Mouse (Mus musculus): ENCODE data around the gene 4921504E06Rik. TPM values are rescaled to one million over a fixed set of nuclear protein-coding genes. Genes with fewer than 3 reads are reported as not detected.

4921504E06Rik gene
- not detected for total RNA-seq (2021)
- long read RNA-seq, experiment 1, result 0 reads
- long read RNA-seq, experiment 2, result 0 reads

GRCm38 (mm10) chr2:19553821-19554592, at the start of gene 4921504E06Rik:
Gene 4921504E06Rik, minus strand, starts transcription at chr2:19553914.
- peak; percentile 77 to 85 for DNase-seq (ENCODE audit: low spot score in 2 of 2)

- no peak for DNase-seq (ENCODE audit: low spot score in 2 of 2)
Measured at GRCm38 (mm10) chr2:19601386-19601925, 47.7 kb upstream of the 4921504E06Rik start.

DNA sequence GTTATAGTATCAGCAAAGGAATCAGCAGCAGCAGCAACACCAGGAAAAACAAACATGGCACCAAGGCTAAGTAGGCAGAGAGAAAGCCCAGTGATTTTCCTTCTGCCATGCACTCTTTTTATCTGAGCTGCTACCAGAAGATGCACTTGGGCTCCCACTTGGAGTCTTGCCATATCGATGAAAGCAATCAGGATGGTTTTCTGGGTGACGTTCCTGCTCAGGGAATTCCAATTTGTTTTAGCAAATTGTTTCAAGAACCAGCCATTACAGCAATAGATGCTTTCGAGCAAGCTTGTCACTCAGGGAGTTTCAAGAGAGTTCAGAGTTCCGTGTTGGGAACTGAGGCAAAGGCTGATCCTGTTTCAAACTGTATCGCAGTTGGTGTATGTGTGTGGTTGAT, 47.1 kb upstream of the 4921504E06Rik start:
- DNase-seq (ENCODE audit: low spot score in 2 of 2), result no peak

DNA sequence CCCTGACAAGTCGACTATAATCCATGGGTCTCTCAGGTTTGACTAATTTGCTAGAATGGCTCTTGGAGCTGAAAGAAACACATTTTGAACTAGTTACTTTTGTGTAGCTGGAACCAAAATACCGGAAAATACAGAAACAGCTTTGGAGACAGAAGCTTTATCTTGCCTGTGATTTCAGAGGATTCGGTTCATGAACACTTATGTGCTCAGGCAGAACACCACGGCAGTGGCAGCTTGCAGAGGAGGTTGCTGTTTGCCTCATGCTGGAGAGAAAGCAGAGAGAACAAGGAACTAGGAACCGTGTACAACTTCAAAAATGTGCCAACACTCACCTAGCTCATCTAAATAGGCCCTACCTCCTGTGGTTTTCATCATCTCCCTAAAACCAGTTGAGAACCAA, 46.1 kb upstream of the 4921504E06Rik start:
- peak in 1 of 2 experiments; percentile 16 for DNase-seq (ENCODE audit: low spot score in 2 of 2)

- DNase-seq (ENCODE audit: low spot score in 2 of 2), result no peak
Measured at GRCm38 (mm10) chr2:19596988-19597387, 43.3 kb upstream of the 4921504E06Rik start.

GRCm38 (mm10) chr2:19596426-19596825, 42.7 kb upstream of the 4921504E06Rik start:
- no peak for DNase-seq (ENCODE audit: low spot score in 2 of 2)

GRCm38 (mm10) chr2:19594856-19595255, 41.1 kb upstream of the 4921504E06Rik start:
- no peak for DNase-seq (ENCODE audit: low spot score in 2 of 2)

DNA sequence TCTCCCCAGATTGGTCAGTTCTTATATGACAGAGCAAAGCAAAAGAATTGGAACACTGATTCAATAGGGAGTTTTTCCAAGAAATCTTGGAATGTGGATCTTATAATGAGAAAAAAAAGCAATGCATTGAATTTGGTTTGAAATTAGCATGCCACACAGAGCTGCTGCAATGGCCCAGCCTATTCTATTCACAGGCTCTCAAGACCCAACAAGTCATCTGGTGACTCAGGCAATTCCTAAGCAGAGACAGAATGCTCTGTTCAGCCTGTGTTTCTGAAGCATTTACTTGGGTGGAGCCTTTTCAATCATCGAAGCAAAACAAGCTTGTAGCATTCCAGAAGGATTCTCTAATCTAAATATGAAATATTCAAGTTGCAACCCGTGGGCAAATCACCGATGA, 26.1 kb upstream of the 4921504E06Rik start:
- peak in 1 of 2 experiments; percentile 7 for DNase-seq (ENCODE audit: low spot score in 2 of 2)

DNA sequence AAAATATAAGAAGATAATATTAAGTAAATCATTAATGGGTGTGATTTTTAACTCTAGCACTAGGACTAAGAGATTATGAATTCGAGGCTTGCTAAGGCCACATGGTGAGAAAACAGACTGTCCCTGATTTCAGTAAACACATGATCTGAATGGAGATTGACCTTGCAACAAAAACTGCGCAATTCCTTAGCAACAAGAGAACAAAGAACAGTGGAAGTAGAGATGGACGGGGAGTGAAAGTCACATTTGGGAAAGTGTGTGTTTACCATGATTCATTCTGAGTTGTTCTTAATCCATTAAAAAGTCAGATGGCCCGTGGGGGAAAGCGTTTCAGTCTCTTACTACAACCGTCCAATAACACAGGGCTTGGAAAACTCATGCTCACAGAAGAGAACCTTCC, 25.5 kb upstream of the 4921504E06Rik start:
- DNase-seq (ENCODE audit: low spot score in 2 of 2), result no peak

GRCm38 (mm10) chr2:19562114-19562829, 8.6 kb upstream of the 4921504E06Rik start:
- no peak for DNase-seq (ENCODE audit: low spot score in 2 of 2)

DNA sequence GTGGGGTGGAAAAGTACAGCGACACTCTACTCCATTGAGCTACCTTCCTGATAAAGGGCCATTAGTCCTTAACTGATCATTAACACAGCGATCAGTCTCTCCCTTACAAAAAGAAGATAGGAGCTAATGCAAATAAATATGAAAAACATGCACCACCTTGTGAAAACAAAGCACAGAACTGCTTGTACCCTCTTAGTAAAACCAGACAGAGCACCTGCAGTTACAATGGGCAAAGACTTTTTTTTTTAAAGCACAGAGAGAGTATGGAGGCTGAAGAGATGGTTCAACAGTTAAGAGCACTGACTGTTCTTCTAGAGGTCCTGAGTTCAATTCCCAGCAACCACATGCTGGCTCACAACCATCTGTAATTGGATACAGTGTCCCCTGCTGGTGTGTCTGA, 6.9 kb upstream of the 4921504E06Rik start:
- DNase-seq (ENCODE audit: low spot score in 2 of 2), result no peak

- DNase-seq (ENCODE audit: low spot score in 2 of 2), result no peak
Measured at GRCm38 (mm10) chr2:19560071-19560470, 6.4 kb upstream of the 4921504E06Rik start.

- DNase-seq (ENCODE audit: low spot score in 2 of 2), result no peak
Measured at GRCm38 (mm10) chr2:19551396-19551795, 2.3 kb downstream of the 4921504E06Rik start.

DNA sequence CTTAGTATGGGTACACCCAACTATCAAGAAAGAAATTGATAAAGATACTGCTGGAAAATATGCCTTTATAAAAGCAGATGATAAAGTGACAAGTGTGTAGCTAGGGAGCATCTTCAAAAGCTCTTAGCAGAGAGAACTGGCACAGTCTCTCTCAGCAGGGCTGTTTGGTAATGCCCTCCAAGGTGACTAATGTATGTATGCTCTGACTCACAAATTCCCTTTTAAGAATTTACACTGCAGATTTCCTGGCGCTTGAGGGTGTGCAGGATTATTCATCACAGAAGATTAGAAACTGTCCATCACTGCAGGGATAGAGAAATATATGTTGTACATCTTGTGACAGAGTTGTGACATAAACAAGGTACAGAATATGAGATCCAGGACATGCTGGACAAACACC, 12.8 kb downstream of the 4921504E06Rik start:
- DNase-seq (ENCODE audit: low spot score in 2 of 2), result no peak

- DNase-seq (ENCODE audit: low spot score in 2 of 2), result no peak
Measured at GRCm38 (mm10) chr2:19529428-19529827, 24.3 kb downstream of the 4921504E06Rik start.

- peak in 1 of 2 experiments; percentile 66 for DNase-seq (ENCODE audit: low spot score in 2 of 2)
Measured at GRCm38 (mm10) chr2:19528797-19529196, 24.9 kb downstream of the 4921504E06Rik start.

DNA sequence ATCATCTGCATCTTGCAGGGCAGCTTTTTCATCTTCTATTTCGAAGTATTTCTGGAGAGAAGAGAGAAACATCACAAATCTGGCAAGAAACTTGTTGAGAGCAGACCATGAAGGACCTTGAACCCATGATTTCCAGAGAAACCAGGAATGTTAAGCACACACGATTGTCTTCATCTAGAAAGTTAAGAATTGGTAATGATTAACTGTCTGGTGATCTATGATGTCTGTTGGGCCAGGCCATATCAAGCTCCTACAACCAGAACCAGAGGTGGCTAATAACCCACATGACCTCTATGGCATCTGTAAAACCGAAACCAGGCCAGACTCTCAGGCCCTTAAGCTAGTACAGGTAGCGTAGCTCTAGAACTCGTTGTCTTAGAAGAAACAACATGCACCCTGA, 29.6 kb downstream of the 4921504E06Rik start:
- DNase-seq (ENCODE audit: low spot score in 2 of 2), result no peak

GRCm38 (mm10) chr2:19521662-19522061, 32.1 kb downstream of the 4921504E06Rik start:
- peak; percentile 12 to 34 for DNase-seq (ENCODE audit: low spot score in 2 of 2)

GRCm38 (mm10) chr2:19520617-19521016, 33.1 kb downstream of the 4921504E06Rik start:
- DNase-seq (ENCODE audit: low spot score in 2 of 2), result no peak

- peak; percentile 74 to 83 for DNase-seq (ENCODE audit: low spot score in 2 of 2)
Measured at GRCm38 (mm10) chr2:19519768-19520167, 33.9 kb downstream of the 4921504E06Rik start.

- DNase-seq (ENCODE audit: low spot score in 2 of 2), result no peak
Measured at GRCm38 (mm10) chr2:19517952-19518351, 35.8 kb downstream of the 4921504E06Rik start.

DNA sequence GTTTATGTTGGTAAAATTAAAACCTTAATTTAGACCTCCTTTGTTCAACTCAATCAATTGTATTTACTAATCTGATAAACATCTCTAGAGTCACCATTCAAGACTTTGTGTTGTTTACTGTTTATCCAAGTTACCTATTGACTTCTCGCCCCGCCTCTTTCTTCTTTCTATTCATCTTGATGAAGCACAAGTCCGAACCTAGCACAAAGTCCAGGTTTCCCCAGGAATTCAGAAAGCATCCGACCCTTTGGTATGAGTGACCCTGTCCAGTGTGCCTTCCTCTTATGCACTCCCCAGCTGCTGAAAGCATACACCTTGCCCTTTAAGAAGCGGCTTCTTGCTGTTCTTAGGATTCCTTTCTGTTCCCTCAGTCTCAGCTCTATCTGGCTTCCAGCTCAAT, 41.3 kb downstream of the 4921504E06Rik start:
- no peak for DNase-seq (ENCODE audit: low spot score in 2 of 2)
